In the genomic region with DNA sequence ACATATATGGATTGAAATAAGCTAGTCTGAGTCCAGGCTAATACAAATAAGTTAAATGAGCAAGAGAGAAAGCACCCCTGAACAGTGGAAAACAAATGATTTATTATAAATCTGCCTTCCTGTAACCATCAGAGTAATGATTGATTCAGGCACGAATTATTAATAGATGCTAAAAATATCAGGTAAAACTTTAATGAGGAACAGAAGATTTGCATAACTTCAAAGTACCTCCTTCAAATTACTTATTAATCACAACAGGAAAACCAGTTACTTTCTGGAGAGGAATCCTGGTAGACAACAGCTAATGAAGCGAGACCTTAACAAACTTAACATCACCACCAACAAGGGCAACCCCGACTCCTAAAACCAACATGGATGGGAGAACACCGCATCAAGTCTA, we compare ENCODE assay signal across 32 mouse cellular contexts.
"Had no signal": no experiment of that assay in that cellular context is flagged by ENCODE, and none has a peak within 500 bp of the region (broad histone marks: within the 10 kb centered on the region; RNA-seq: fewer than 3 reads in every experiment).

No protein-coding gene starts in this region.

- H3K4me2 ChIP-seq: limb, embryonic 12.5 days; limb, embryonic 13.5 days; limb, embryonic 15.5 days; liver, embryonic 11.5 days; liver, embryonic 12.5 days; liver, embryonic 13.5 days; liver, embryonic 15.5 days; lung, embryonic 14.5 days; lung, embryonic 15.5 days; midbrain, embryonic 11.5 days; midbrain, embryonic 12.5 days; midbrain, embryonic 13.5 days; midbrain, embryonic 15.5 days; neural tube, embryonic 12.5 days had no signal

- DNase-seq: left cerebral cortex, postnatal 4 days; liver; liver, embryonic 13.5 days; liver, postnatal 0 days; lung, adult 18-20 months; lung, adult 2 months; lung, embryonic 14.5 days; lung, postnatal 10 days; lung, postnatal 14 days; lung, postnatal 36 days; lung, postnatal 4 days; midbrain, embryonic 14.5 days had no signal

- ATAC-seq: liver, embryonic 12.5 days; liver, postnatal 0 days; lung, postnatal 0 days; midbrain, embryonic 13.5 days; midbrain, embryonic 15.5 days; midbrain, embryonic 16.5 days had no signal

- H3K4me3 ChIP-seq: limb, embryonic 10.5 days; limb, embryonic 12.5 days; limb, embryonic 13.5 days; limb, embryonic 15.5 days; liver, embryonic 12.5 days; liver, embryonic 13.5 days; liver, embryonic 15.5 days; lung, embryonic 15.5 days; megakaryocyte, embryonic 14.5 days; midbrain, embryonic 10.5 days; midbrain, embryonic 12.5 days; midbrain, embryonic 13.5 days; midbrain, embryonic 15.5 days; myocyte; neural tube, embryonic 12.5 days had no signal

- H3K9me3 ChIP-seq: limb, embryonic 10.5 days; limb, embryonic 12.5 days; limb, embryonic 13.5 days; limb, embryonic 15.5 days; liver, embryonic 12.5 days; liver, embryonic 13.5 days; liver, embryonic 15.5 days; lung, embryonic 15.5 days; midbrain, embryonic 10.5 days; midbrain, embryonic 15.5 days; neural tube, embryonic 12.5 days had no signal

- H3K4me1 ChIP-seq: limb, embryonic 10.5 days; limb, embryonic 12.5 days; limb, embryonic 13.5 days; limb, embryonic 15.5 days; liver, embryonic 12.5 days; liver, embryonic 13.5 days; liver, embryonic 15.5 days; lung, embryonic 15.5 days; megakaryocyte, embryonic 14.5 days; midbrain, embryonic 10.5 days; midbrain, embryonic 12.5 days; midbrain, embryonic 13.5 days; midbrain, embryonic 15.5 days; neural tube, embryonic 12.5 days had no signal

- H3K36me3 ChIP-seq: limb, embryonic 10.5 days; limb, embryonic 12.5 days; limb, embryonic 13.5 days; limb, embryonic 15.5 days; liver, embryonic 12.5 days; liver, embryonic 13.5 days; liver, embryonic 15.5 days; lung, embryonic 15.5 days; midbrain, embryonic 10.5 days; midbrain, embryonic 12.5 days; midbrain, embryonic 13.5 days; midbrain, embryonic 15.5 days; neural tube, embryonic 12.5 days had no signal

- H3K27me3 ChIP-seq: limb, embryonic 12.5 days; limb, embryonic 13.5 days; limb, embryonic 15.5 days; liver, embryonic 12.5 days; liver, embryonic 13.5 days; liver, embryonic 15.5 days; lung, embryonic 15.5 days; megakaryocyte, embryonic 14.5 days; midbrain, embryonic 12.5 days; midbrain, embryonic 13.5 days; midbrain, embryonic 15.5 days; neural tube, embryonic 12.5 days had no signal

- H3K9ac ChIP-seq: limb, embryonic 12.5 days; limb, embryonic 13.5 days; limb, embryonic 15.5 days; liver, embryonic 12.5 days; liver, embryonic 13.5 days; liver, embryonic 14.5 days; liver, embryonic 15.5 days; liver, postnatal 0 days; lung, embryonic 14.5 days; lung, embryonic 15.5 days; midbrain, embryonic 12.5 days; midbrain, embryonic 13.5 days; midbrain, embryonic 15.5 days; neural tube, embryonic 12.5 days had no signal

- H3K27ac ChIP-seq: limb, embryonic 10.5 days; limb, embryonic 12.5 days; limb, embryonic 13.5 days; limb, embryonic 15.5 days; liver, embryonic 12.5 days; liver, embryonic 13.5 days; liver, embryonic 14.5 days; liver, embryonic 15.5 days; lung, embryonic 15.5 days; macrophage; midbrain, embryonic 10.5 days; midbrain, embryonic 12.5 days; midbrain, embryonic 13.5 days; midbrain, embryonic 15.5 days; neural tube, embryonic 12.5 days had no signal
